Mouse (Mus musculus) kidney, adult 2 months (tissue): ENCODE data around the gene Tead1.

ENCODE experiments used
- CTCF ChIP-seq: fragments of 200-500 bp; conservative IDR thresholded peaks from 2 replicates; pipeline ENCODE4 v1.5.1; 2011; ENCODE audit warnings: low read depth, mild to moderate bottlenecking, control low read depth, low read length, moderate library complexity, mixed read lengths; ENCODE audit not compliant: insufficient read depth, insufficient read length
- POLR2A ChIP-seq: fragments of 200-500 bp; IDR thresholded peaks from one replicate; pipeline ENCODE4 v1.6.1; 2011; ENCODE audit warnings: low read depth, low read length, control low read depth

GRCm38 (mm10) chr7:112797526-112798321, 118.6 kb downstream of the Tead1 start:
- TF ChIP-seq CTCF (no peak), POLR2A (no peak)
